Mouse (Mus musculus): ENCODE measurements at regions not wholly inside any gene's neighbourhood (a gene's known extent, or its start where the extent isn't known, plus 50 kb on each side); places are given as distances from the start of the nearest gene placed in this dataset.
"Not testable (repeated sequence)": the region's sequence is repeated elsewhere in the genome, so short reads cannot be mapped to it uniquely, and the experiment has no call there.

GRCm38 (mm10) chr1:16904690-16905089 is 811.6 kb upstream of the 4930444P10Rik start:
- no peaks in the 10 kb centered on the region for H3K36me3 ChIP-seq (replicated peaks; ENCODE audit: control insufficient read depth, insufficient read depth, low read length)
- H3K4me2 ChIP-seq (ENCODE audit: low read depth, low read length): no peak overlapping the region
- no peak overlapping the region for H3K4me3 ChIP-seq (ENCODE audit: low read depth, low read length)
- peak; percentile 87 for ATAC-seq (ENCODE audit: insufficient read depth, low read depth)
- TF ChIP-seq EP300 (IDR thresholded peaks at IDR 0.05; ENCODE audit: low read depth) (no peak), CTCF (IDR thresholded peaks at IDR 0.05; ENCODE audit: low read depth) (no peak)
- H3K27ac ChIP-seq (ENCODE audit: low read depth): peak overlapping the region; percentile 38; the same call in 1 of the 2 replicates
- H3K9me3 ChIP-seq (replicated peaks; ENCODE audit: control insufficient read depth, low read length): no peaks in the 10 kb centered on the region
- no peaks in the 10 kb centered on the region for H3K4me1 ChIP-seq (ENCODE audit: control insufficient read depth, insufficient read depth)
- DNase-seq (ENCODE audit: low spot score): peak; percentile 65
- H3K9ac ChIP-seq (replicated peaks; ENCODE audit: low read depth, low read length): no peak overlapping the region
- no peaks in the 10 kb centered on the region for H3K27me3 ChIP-seq (ENCODE audit: control insufficient read depth, insufficient read depth, low read length)

GRCm38 (mm10) chr1:16868383-16868782 is 775.3 kb upstream of the 4930444P10Rik start:
- H3K36me3 ChIP-seq (replicated peaks; ENCODE audit: control insufficient read depth, insufficient read depth, low read length); H3K4me1 ChIP-seq (ENCODE audit: control insufficient read depth, insufficient read depth); H3K4me3 ChIP-seq (ENCODE audit: low read depth, low read length); H3K27ac ChIP-seq (ENCODE audit: low read depth); ATAC-seq (ENCODE audit: insufficient read depth, low read depth); H3K9me3 ChIP-seq (replicated peaks; ENCODE audit: control insufficient read depth, low read length); DNase-seq (ENCODE audit: low spot score); H3K4me2 ChIP-seq (ENCODE audit: low read depth, low read length); H3K9ac ChIP-seq (replicated peaks; ENCODE audit: low read depth, low read length); H3K27me3 ChIP-seq (ENCODE audit: control insufficient read depth, insufficient read depth, low read length): not testable (repeated sequence)
- WGBS: 66% methylated on average over 3 of the region's 3 CpGs

- not testable (repeated sequence) for ATAC-seq (ENCODE audit: insufficient read depth, low read depth); H3K9ac ChIP-seq (replicated peaks; ENCODE audit: low read depth, low read length); H3K9me3 ChIP-seq (replicated peaks; ENCODE audit: control insufficient read depth, low read length); DNase-seq (ENCODE audit: low spot score); H3K4me3 ChIP-seq (ENCODE audit: low read depth, low read length); H3K36me3 ChIP-seq (replicated peaks; ENCODE audit: control insufficient read depth, insufficient read depth, low read length); H3K4me1 ChIP-seq (ENCODE audit: control insufficient read depth, insufficient read depth); H3K27me3 ChIP-seq (ENCODE audit: control insufficient read depth, insufficient read depth, low read length); H3K27ac ChIP-seq (ENCODE audit: low read depth); H3K4me2 ChIP-seq (ENCODE audit: low read depth, low read length)
- 73% methylated on average over 6 of the region's 6 CpGs for WGBS
Measured at GRCm38 (mm10) chr1:16867086-16867835, 774.1 kb upstream of the 4930444P10Rik start.

- Histone ChIP-seq H3K27ac (ENCODE audit: low read depth) (no peak overlapping the region), H3K4me2 (ENCODE audit: low read depth, low read length) (no peak overlapping the region), H3K27me3 (ENCODE audit: control insufficient read depth, insufficient read depth, low read length) (no peaks in the 10 kb centered on the region), H3K4me3 (ENCODE audit: low read depth, low read length) (no peak overlapping the region), H3K4me1 (ENCODE audit: control insufficient read depth, insufficient read depth) (no peaks in the 10 kb centered on the region), H3K9ac (replicated peaks; ENCODE audit: low read depth, low read length) (no peak overlapping the region), H3K36me3 (replicated peaks; ENCODE audit: control insufficient read depth, insufficient read depth, low read length) (no peaks in the 10 kb centered on the region), H3K9me3 (replicated peaks; ENCODE audit: control insufficient read depth, low read length) (no peaks in the 10 kb centered on the region)
- TF ChIP-seq CTCF (IDR thresholded peaks at IDR 0.05; ENCODE audit: low read depth) (no peak), EP300 (IDR thresholded peaks at IDR 0.05; ENCODE audit: low read depth) (no peak)
- no peak for ATAC-seq (ENCODE audit: insufficient read depth, low read depth)
- no peak for DNase-seq (ENCODE audit: low spot score)
Measured at GRCm38 (mm10) chr1:16837111-16837510, 744.0 kb upstream of the 4930444P10Rik start.

- not testable (repeated sequence) for H3K4me2 ChIP-seq (ENCODE audit: low read depth, low read length); H3K27me3 ChIP-seq (ENCODE audit: control insufficient read depth, insufficient read depth, low read length); H3K4me1 ChIP-seq (ENCODE audit: control insufficient read depth, insufficient read depth); ATAC-seq (ENCODE audit: insufficient read depth, low read depth); H3K36me3 ChIP-seq (replicated peaks; ENCODE audit: control insufficient read depth, insufficient read depth, low read length); DNase-seq (ENCODE audit: low spot score); H3K4me3 ChIP-seq (ENCODE audit: low read depth, low read length); H3K9me3 ChIP-seq (replicated peaks; ENCODE audit: control insufficient read depth, low read length); H3K27ac ChIP-seq (ENCODE audit: low read depth); H3K9ac ChIP-seq (replicated peaks; ENCODE audit: low read depth, low read length)
- 78% methylated on average over 4 of the region's 4 CpGs for WGBS
Measured at GRCm38 (mm10) chr1:16824709-16825108, 731.6 kb upstream of the 4930444P10Rik start.

GRCm38 (mm10) chr1:16824057-16824456 is 730.9 kb upstream of the 4930444P10Rik start:
- Histone ChIP-seq H3K9me3 (replicated peaks; ENCODE audit: control insufficient read depth, low read length) (no peaks in the 10 kb centered on the region), H3K4me1 (ENCODE audit: control insufficient read depth, insufficient read depth) (no peaks in the 10 kb centered on the region), H3K4me2 (ENCODE audit: low read depth, low read length) (no peak overlapping the region), H3K36me3 (replicated peaks; ENCODE audit: control insufficient read depth, insufficient read depth, low read length) (no peaks in the 10 kb centered on the region), H3K9ac (replicated peaks; ENCODE audit: low read depth, low read length) (no peak overlapping the region), H3K27me3 (ENCODE audit: control insufficient read depth, insufficient read depth, low read length) (no peaks in the 10 kb centered on the region), H3K27ac (ENCODE audit: low read depth) (no peak overlapping the region), H3K4me3 (ENCODE audit: low read depth, low read length) (no peak overlapping the region)
- WGBS: 51% methylated on average over 3 of the region's 3 CpGs
- TF ChIP-seq CTCF (IDR thresholded peaks at IDR 0.05; ENCODE audit: low read depth): no peak
- TF ChIP-seq EP300 (IDR thresholded peaks at IDR 0.05; ENCODE audit: low read depth): no peak
- ATAC-seq (ENCODE audit: insufficient read depth, low read depth) (no peak), DNase-seq (ENCODE audit: low spot score) (no peak)

All from heart, postnatal 0 days (tissue).